Mouse (Mus musculus) midbrain, embryonic 14.5 days (tissue): ENCODE data around the gene Fxr1. TPM values are rescaled to one million over a fixed set of nuclear protein-coding genes. Genes with fewer than 3 reads are reported as not detected.
"Not testable (repeated sequence)": the region's sequence is repeated elsewhere in the genome, so short reads cannot be mapped to it uniquely, and the experiment has no call there.

Experiments
- ATAC-seq: fragments of 200-750 bp; cut with Nextera tagmentation; 2 replicates; pipeline ENCODE4 v1.8.0; 2017; ENCODE audit warnings: moderate number of reproducible peaks, moderate library complexity; ENCODE audit not compliant: low FRiP score, low TSS enrichment
- DNase-seq: peaks from one replicate; pipeline ENCODE4 v3.0.0-alpha.2; 2015
- H3K27ac ChIP-seq: fragments of 300-500 bp; sonication (generic); replicated peaks from 2 replicates; pipeline ENCODE4 v1.5.1; 2014; ENCODE audit warnings: mild to moderate bottlenecking, low read depth, low read length, moderate library complexity
- H3K27me3 ChIP-seq: fragments of 300-500 bp; sonication (generic); 2 replicates; pipeline ENCODE4 v1.6.1; 2014; ENCODE audit warnings: low read length, control low read depth, mixed read lengths; ENCODE audit not compliant: control insufficient read depth, insufficient read depth
- H3K36me3 ChIP-seq: fragments of 300-500 bp; sonication (generic); 2 replicates; pipeline ENCODE4 v1.6.1; 2014; ENCODE audit warnings: low read length, control low read depth; ENCODE audit not compliant: control insufficient read depth, insufficient read depth
- H3K4me1 ChIP-seq: fragments of 300-500 bp; sonication (generic); 2 replicates; pipeline ENCODE4 v1.6.1; 2014; ENCODE audit warnings: mild to moderate bottlenecking, antibody characterized with exemption, low read length, control low read depth; ENCODE audit not compliant: control insufficient read depth, insufficient read depth
- H3K4me2 ChIP-seq: fragments of 300-500 bp; sonication (generic); 2 replicates; pipeline ENCODE4 v1.6.1; 2014; ENCODE audit warnings: mild to moderate bottlenecking, low read length, moderate library complexity
- H3K4me3 ChIP-seq: fragments of 300-500 bp; sonication (generic); replicated peaks from 2 replicates; pipeline ENCODE4 v1.5.1; 2014; ENCODE audit warnings: low read depth, low read length
- H3K9ac ChIP-seq: fragments of 300-500 bp; sonication (generic); replicated peaks from 2 replicates; pipeline ENCODE4 v1.6.1; 2014; ENCODE audit warnings: mild to moderate bottlenecking, low read length, moderate library complexity
- H3K9me3 ChIP-seq: fragments of 300-500 bp; sonication (generic); 2 replicates; pipeline ENCODE4 v1.6.1; 2016; ENCODE audit warnings: low read length, control low read depth, mixed read lengths; ENCODE audit not compliant: control insufficient read depth
- WGBS: fragments of 180-500 bp; shearing (Covaris S2); extraction: QIAGEN DNeasy Blood & Tissue Kit; methylation state at CpG from one replicate; pipeline ENCODE4 v1.1.7; 2014; 5-methylcytosine and 5-hydroxymethylcytosine counted together
- polyA plus RNA-seq: library from polyadenylated mRNA; unstranded; fragments of >200 nt; fragmentation: Nextera tagmentation; extraction: Ambion mirVana; gene quantifications from 2 replicates; pipeline ENCODE4 v1.2.1, GENCODE M21; 2014

The Fxr1 gene
- polyA plus RNA-seq = 39.8 and 44.3 TPM in 2 replicates

- Histone ChIP-seq H3K4me2 (peak within 1 kb of the TSS; percentile 68), H3K9ac (peak within 1 kb of the TSS; percentile 96), H3K27me3 (no peaks in the 10 kb centered on the region), H3K27ac (peak within 1 kb of the TSS; percentile 93), H3K4me1 (peaks cover 14% of the 10 kb centered on the region), H3K36me3 (no peaks in the 10 kb centered on the region), H3K9me3 (no peaks in the 10 kb centered on the region), H3K4me3 (peak within 1 kb of the TSS; percentile 96)
- WGBS = under 1% methylated on average over 67 of the region's 97 CpGs
- ATAC-seq (peak; percentile 94), DNase-seq (peak; percentile 94)
Observed at GRCm38 (mm10) chr3:34019540-34020381, at the start of gene Fxr1. TSS of gene Fxr1 (plus strand) at chr3:34019943.

DNA sequence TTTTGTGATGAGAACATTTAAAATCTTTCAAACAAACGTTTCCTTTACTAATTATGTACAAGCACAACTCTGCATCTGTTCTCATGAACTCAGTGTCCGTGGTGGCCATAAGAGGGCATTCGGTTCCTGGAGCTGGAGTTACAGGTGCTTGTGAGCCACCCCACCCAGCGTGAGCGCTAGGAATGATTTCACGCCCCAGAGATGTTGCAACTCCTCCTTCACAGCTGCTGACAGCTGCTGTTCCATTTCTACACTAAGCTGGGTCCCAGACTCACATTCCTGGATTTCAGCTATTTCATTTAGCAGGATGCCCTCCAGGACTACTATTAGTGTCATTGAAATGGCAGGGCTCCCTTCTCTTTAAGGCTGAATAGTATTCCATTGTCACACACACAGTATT lies 40.3 kb upstream of the Fxr1 start:
- Histone ChIP-seq H3K4me3 (no peak overlapping the region), H3K9me3 (no peaks in the 10 kb centered on the region), H3K27me3 (no peaks in the 10 kb centered on the region), H3K27ac (no peak overlapping the region), H3K36me3 (no peaks in the 10 kb centered on the region), H3K4me1 (no peaks in the 10 kb centered on the region), H3K9ac (no peak overlapping the region), H3K4me2 (no peak overlapping the region)
- WGBS = 74% methylated on average over 6 of the region's 6 CpGs
- no peak for ATAC-seq
- no peak for DNase-seq

DNA sequence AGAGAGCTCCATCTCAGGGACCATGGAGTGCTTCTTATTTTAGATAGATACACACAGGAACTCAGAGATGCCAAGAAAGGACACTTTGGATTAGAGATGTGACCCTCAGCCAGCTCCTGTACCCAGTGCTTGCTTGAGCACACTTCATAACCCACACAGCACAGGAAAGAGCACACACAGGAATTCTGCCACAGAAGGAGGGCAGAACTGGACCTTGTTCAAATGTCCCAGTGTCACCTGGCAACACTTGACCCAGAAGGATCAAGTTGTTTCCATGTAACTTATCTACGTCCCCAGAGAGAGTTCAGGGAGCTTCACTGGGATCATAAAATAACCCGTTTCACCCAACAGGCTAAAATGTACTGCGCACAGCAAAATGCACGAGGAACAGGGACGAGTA lies 37.0 kb upstream of the Fxr1 start:
- H3K36me3 ChIP-seq = no peaks in the 10 kb centered on the region
- no peak overlapping the region for H3K27ac ChIP-seq
- H3K9ac ChIP-seq = no peak overlapping the region
- DNase-seq = no peak
- no peak for ATAC-seq
- H3K27me3 ChIP-seq = no peaks in the 10 kb centered on the region
- H3K4me3 ChIP-seq = no peak overlapping the region
- no peaks in the 10 kb centered on the region for H3K4me1 ChIP-seq
- WGBS = 92% methylated on average over 5 of the region's 5 CpGs
- H3K9me3 ChIP-seq = no peaks in the 10 kb centered on the region
- no peak overlapping the region for H3K4me2 ChIP-seq

- Histone ChIP-seq H3K9ac (no peak overlapping the region), H3K4me2 (no peak overlapping the region), H3K4me1 (no peaks in the 10 kb centered on the region), H3K27ac (no peak overlapping the region), H3K27me3 (no peaks in the 10 kb centered on the region), H3K36me3 (no peaks in the 10 kb centered on the region), H3K9me3 (no peaks in the 10 kb centered on the region), H3K4me3 (no peak overlapping the region)
- 68% methylated on average over 8 of the region's 8 CpGs for WGBS
- DNase-seq (no peak), ATAC-seq (no peak)
Observed at GRCm38 (mm10) chr3:33989302-33989701, 30.4 kb upstream of the Fxr1 start.

DNA sequence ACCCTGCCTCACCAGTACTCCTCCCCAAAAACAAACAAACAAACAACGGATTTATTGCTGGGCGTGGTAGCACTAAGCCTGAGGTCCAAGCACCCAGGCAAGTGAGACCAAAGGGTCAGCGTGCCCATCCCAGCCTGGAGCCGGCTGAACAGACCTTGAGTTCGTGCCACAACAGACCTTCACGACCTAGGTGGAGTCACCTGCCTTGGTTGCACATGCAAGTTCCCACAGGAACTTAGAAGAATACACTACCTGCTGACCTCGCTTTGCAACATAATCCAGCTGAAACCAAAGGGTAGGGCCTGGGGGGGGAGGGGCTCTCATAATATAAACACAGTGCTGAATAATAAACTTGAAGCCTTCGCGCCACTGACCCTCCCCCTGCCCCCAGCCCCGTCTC lies 29.3 kb upstream of the Fxr1 start:
- Histone ChIP-seq H3K27me3 (no peaks in the 10 kb centered on the region), H3K9me3 (no peaks in the 10 kb centered on the region), H3K4me3 (no peak overlapping the region), H3K4me2 (no peak overlapping the region), H3K4me1 (no peaks in the 10 kb centered on the region), H3K27ac (no peak overlapping the region), H3K9ac (no peak overlapping the region), H3K36me3 (no peaks in the 10 kb centered on the region)
- ATAC-seq (no peak), DNase-seq (no peak)
- WGBS = 80% methylated on average over 10 of the region's 10 CpGs

- no peaks in the 10 kb centered on the region for H3K27me3 ChIP-seq
- no peak overlapping the region for H3K9ac ChIP-seq
- DNase-seq (no peak), ATAC-seq (no peak)
- no peak overlapping the region for H3K4me2 ChIP-seq
- H3K4me3 ChIP-seq = no peak overlapping the region
- no peaks in the 10 kb centered on the region for H3K4me1 ChIP-seq
- H3K36me3 ChIP-seq = no peaks in the 10 kb centered on the region
- no peaks in the 10 kb centered on the region for H3K9me3 ChIP-seq
- WGBS = 71% methylated on average over 8 of the region's 8 CpGs
- H3K27ac ChIP-seq = no peak overlapping the region
Observed at GRCm38 (mm10) chr3:33990921-33991320, 28.8 kb upstream of the Fxr1 start.

GRCm38 (mm10) chr3:33993421-33994126 lies 26.2 kb upstream of the Fxr1 start:
- Histone ChIP-seq H3K4me1 (no peaks in the 10 kb centered on the region), H3K27me3 (no peaks in the 10 kb centered on the region), H3K27ac (no peak overlapping the region), H3K36me3 (no peaks in the 10 kb centered on the region), H3K4me2 (no peak overlapping the region), H3K9ac (no peak overlapping the region), H3K4me3 (no peak overlapping the region), H3K9me3 (no peaks in the 10 kb centered on the region)
- WGBS = 91% methylated on average over 14 of the region's 14 CpGs
- ATAC-seq (no peak), DNase-seq (no peak)

GRCm38 (mm10) chr3:33994127-33994488 lies 25.6 kb upstream of the Fxr1 start:
- WGBS = 82% methylated on average over 3 of the region's 3 CpGs
- DNase-seq (no peak), ATAC-seq (no peak)

DNA sequence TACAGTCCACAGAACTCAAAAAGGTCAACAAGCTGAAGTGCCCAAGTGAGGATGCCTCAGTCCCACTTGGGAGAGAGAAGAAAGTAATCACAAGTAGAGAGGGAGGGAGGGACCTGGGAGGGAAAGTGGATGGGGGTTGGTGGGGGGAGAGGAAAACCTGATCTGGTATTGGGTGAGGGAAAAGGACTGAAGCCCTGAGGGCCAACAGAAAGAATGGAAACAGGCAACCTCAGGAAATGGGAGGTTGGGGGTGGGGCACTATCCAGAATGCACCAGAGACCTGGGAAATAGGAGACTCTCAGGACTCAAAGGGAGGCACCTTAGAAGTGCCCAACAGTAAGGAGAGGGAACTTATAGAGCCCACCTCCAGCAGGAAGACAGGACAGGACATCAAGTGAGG lies 18.1 kb upstream of the Fxr1 start:
- H3K4me1 ChIP-seq, H3K9ac ChIP-seq, H3K4me2 ChIP-seq, H3K27me3 ChIP-seq, H3K4me3 ChIP-seq, ATAC-seq, H3K36me3 ChIP-seq, H3K27ac ChIP-seq, DNase-seq, H3K9me3 ChIP-seq: not testable (repeated sequence)

More at GRCm38 (mm10) chr3:33994127-33994488, 25.6 kb upstream of the Fxr1 start:
- H3K36me3 ChIP-seq = no peaks in the 10 kb centered on the region
- H3K27ac ChIP-seq = no peak overlapping the region
- H3K4me1 ChIP-seq = no peaks in the 10 kb centered on the region
- no peak overlapping the region for H3K4me3 ChIP-seq
- no peak overlapping the region for H3K4me2 ChIP-seq
- H3K9ac ChIP-seq = no peak overlapping the region
- H3K9me3 ChIP-seq = no peaks in the 10 kb centered on the region
- H3K27me3 ChIP-seq = no peaks in the 10 kb centered on the region
